Mouse (Mus musculus): ENCODE results near the gene Tyw1. TPM values are rescaled to one million over a fixed set of nuclear protein-coding genes. Genes with fewer than 3 reads are reported as not detected.

Tyw1 gene
- total and polyA plus RNA-seq, 2 experiments from 2014 or later = 17.6 to 20.5 TPM

- ATAC-seq = no peak
- Histone ChIP-seq H3K4me3 (ENCODE audit: low read length) (no peak overlapping the region), H3K27ac (no peak overlapping the region), H3K9ac (replicated peaks; ENCODE audit: low read length) (no peak overlapping the region), H3K36me3 (ENCODE audit: insufficient read depth, low read length) (no peaks in the 10 kb centered on the region), H3K4me1 (ENCODE audit: insufficient read depth, low read length) (no peaks in the 10 kb centered on the region), H3K4me2 (ENCODE audit: low read depth, low read length) (no peak overlapping the region), H3K9me3 (ENCODE audit: low read length) (no peaks in the 10 kb centered on the region), H3K27me3 (ENCODE audit: insufficient read depth, low read length) (no peaks in the 10 kb centered on the region)
- 97% methylated on average over 4 of the region's 4 CpGs for WGBS
- peak; percentile 32; the same call in 1 of the 2 replicates for TF ChIP-seq CTCF (IDR thresholded peaks at IDR 0.05; ENCODE audit: low read depth)
- DNase-seq (ENCODE audit: low spot score) = no peak
Observed at GRCm38 (mm10) chr5:130310077-130310476, 54.7 kb downstream of the Tyw1 start.

GRCm38 (mm10) chr5:130310827-130311226 is 55.4 kb downstream of the Tyw1 start:
- TF ChIP-seq CTCF (IDR thresholded peaks at IDR 0.05; ENCODE audit: low read depth) = no peak
- H3K4me3 ChIP-seq (ENCODE audit: low read length) = no peak overlapping the region
- no peak overlapping the region for H3K9ac ChIP-seq (replicated peaks; ENCODE audit: low read length)
- DNase-seq (ENCODE audit: low spot score) (no peak), ATAC-seq (no peak)
- no peaks in the 10 kb centered on the region for H3K9me3 ChIP-seq (ENCODE audit: low read length)
- no peaks in the 10 kb centered on the region for H3K4me1 ChIP-seq (ENCODE audit: insufficient read depth, low read length)
- H3K27me3 ChIP-seq (ENCODE audit: insufficient read depth, low read length) = no peaks in the 10 kb centered on the region
- H3K36me3 ChIP-seq (ENCODE audit: insufficient read depth, low read length) = no peaks in the 10 kb centered on the region
- WGBS = 78% methylated on average over 7 of the region's 7 CpGs
- no peak overlapping the region for H3K27ac ChIP-seq
- H3K4me2 ChIP-seq (ENCODE audit: low read depth, low read length) = no peak overlapping the region

- Histone ChIP-seq H3K27ac (no peak overlapping the region), H3K36me3 (ENCODE audit: insufficient read depth, low read length) (no peaks in the 10 kb centered on the region), H3K4me1 (ENCODE audit: insufficient read depth, low read length) (no peaks in the 10 kb centered on the region), H3K4me2 (ENCODE audit: low read depth, low read length) (no peak overlapping the region), H3K27me3 (ENCODE audit: insufficient read depth, low read length) (no peaks in the 10 kb centered on the region), H3K9ac (replicated peaks; ENCODE audit: low read length) (no peak overlapping the region), H3K9me3 (ENCODE audit: low read length) (no peaks in the 10 kb centered on the region), H3K4me3 (ENCODE audit: low read length) (no peak overlapping the region)
- ATAC-seq = no peak
- TF ChIP-seq CTCF (IDR thresholded peaks at IDR 0.05; ENCODE audit: low read depth) = no peak
- no peak for DNase-seq (ENCODE audit: low spot score)
- 78% methylated on average over 3 of the region's 3 CpGs for WGBS
Observed at GRCm38 (mm10) chr5:130313488-130313887, 58.1 kb downstream of the Tyw1 start.

GRCm38 (mm10) chr5:130314926-130315325 is 59.5 kb downstream of the Tyw1 start:
- no peak for DNase-seq (ENCODE audit: low spot score)

GRCm38 (mm10) chr5:130316321-130316720 is 60.9 kb downstream of the Tyw1 start:
- Histone ChIP-seq H3K27me3 (ENCODE audit: insufficient read depth, low read length) (no peaks in the 10 kb centered on the region), H3K4me3 (ENCODE audit: low read length) (no peak overlapping the region), H3K4me1 (ENCODE audit: insufficient read depth, low read length) (no peaks in the 10 kb centered on the region), H3K36me3 (ENCODE audit: insufficient read depth, low read length) (no peaks in the 10 kb centered on the region), H3K4me2 (ENCODE audit: low read depth, low read length) (no peak overlapping the region), H3K9me3 (ENCODE audit: low read length) (no peaks in the 10 kb centered on the region), H3K9ac (replicated peaks; ENCODE audit: low read length) (no peak overlapping the region), H3K27ac (no peak overlapping the region)
- DNase-seq (ENCODE audit: low spot score) (peak; percentile 46), ATAC-seq (no peak)
- TF ChIP-seq CTCF (IDR thresholded peaks at IDR 0.05; ENCODE audit: low read depth) = no peak
- 64% methylated on average over 9 of the region's 9 CpGs for WGBS

More at GRCm38 (mm10) chr5:130314926-130315325, 59.5 kb downstream of the Tyw1 start:
- no peak overlapping the region for H3K9ac ChIP-seq (replicated peaks; ENCODE audit: low read length)
- no peak overlapping the region for H3K27ac ChIP-seq
- H3K4me2 ChIP-seq (ENCODE audit: low read depth, low read length) = no peak overlapping the region
- no peaks in the 10 kb centered on the region for H3K9me3 ChIP-seq (ENCODE audit: low read length)
- no peaks in the 10 kb centered on the region for H3K36me3 ChIP-seq (ENCODE audit: insufficient read depth, low read length)
- peak; percentile 44; the same call in 1 of the 2 replicates for TF ChIP-seq CTCF (IDR thresholded peaks at IDR 0.05; ENCODE audit: low read depth)
- no peak for ATAC-seq
- no peak overlapping the region for H3K4me3 ChIP-seq (ENCODE audit: low read length)
- H3K4me1 ChIP-seq (ENCODE audit: insufficient read depth, low read length) = no peaks in the 10 kb centered on the region
- no peaks in the 10 kb centered on the region for H3K27me3 ChIP-seq (ENCODE audit: insufficient read depth, low read length)
- 92% methylated on average over 3 of the region's 3 CpGs for WGBS

GRCm38 (mm10) chr5:130319783-130320182 is 64.4 kb downstream of the Tyw1 start:
- ATAC-seq (no peak), DNase-seq (ENCODE audit: low spot score) (no peak)
- Histone ChIP-seq H3K36me3 (ENCODE audit: insufficient read depth, low read length) (no peaks in the 10 kb centered on the region), H3K27me3 (ENCODE audit: insufficient read depth, low read length) (no peaks in the 10 kb centered on the region), H3K27ac (no peak overlapping the region), H3K9ac (replicated peaks; ENCODE audit: low read length) (no peak overlapping the region), H3K4me3 (ENCODE audit: low read length) (no peak overlapping the region), H3K4me1 (ENCODE audit: insufficient read depth, low read length) (no peaks in the 10 kb centered on the region), H3K4me2 (ENCODE audit: low read depth, low read length) (no peak overlapping the region), H3K9me3 (ENCODE audit: low read length) (no peaks in the 10 kb centered on the region)
- WGBS = 91% methylated on average over 5 of the region's 5 CpGs
- TF ChIP-seq CTCF (IDR thresholded peaks at IDR 0.05; ENCODE audit: low read depth) = 0 out of 2 replicates have a peak, but pooled peaks have one; percentile 8

- 76% methylated on average over 3 of the region's 3 CpGs for WGBS
- no peaks in the 10 kb centered on the region for H3K27me3 ChIP-seq (ENCODE audit: insufficient read depth, low read length)
- H3K4me3 ChIP-seq (ENCODE audit: low read length) = no peak overlapping the region
- H3K9me3 ChIP-seq (ENCODE audit: low read length) = no peaks in the 10 kb centered on the region
- H3K4me2 ChIP-seq (ENCODE audit: low read depth, low read length) = no peak overlapping the region
- H3K27ac ChIP-seq = no peak overlapping the region
- DNase-seq (ENCODE audit: low spot score) (peak; percentile 77), ATAC-seq (peak; percentile 45; the same call in 1 of the 2 replicates)
- TF ChIP-seq CTCF (IDR thresholded peaks at IDR 0.05; ENCODE audit: low read depth) = peak; percentile 73
- H3K36me3 ChIP-seq (ENCODE audit: insufficient read depth, low read length) = no peaks in the 10 kb centered on the region
- no peak overlapping the region for H3K9ac ChIP-seq (replicated peaks; ENCODE audit: low read length)
- H3K4me1 ChIP-seq (ENCODE audit: insufficient read depth, low read length) = no peaks in the 10 kb centered on the region
Observed at GRCm38 (mm10) chr5:130320485-130320884, 65.1 kb downstream of the Tyw1 start.

Measured in hindbrain, postnatal 0 days (tissue).